Mouse (Mus musculus) bone marrow macrophage, adult 2 months (primary cell): ENCODE measurements around the gene Lcmt1. TPM values are rescaled to one million over a fixed set of nuclear protein-coding genes. Genes with fewer than 3 reads are reported as not detected.
A peak's percentile ranks its signal among the peaks of the same experiment; 100 is the strongest.

ENCODE experiments used
- H3K27ac ChIP-seq: 2 replicates; pipeline ENCODE4 v1.5.1; 2012; ENCODE audit warnings: low read depth, low read length; ENCODE audit not compliant: insufficient read depth
- H3K4me1 ChIP-seq: 2 replicates; pipeline ENCODE4 v1.6.1; 2012; ENCODE audit warnings: low read length; ENCODE audit not compliant: control insufficient read depth, insufficient read depth
- H3K4me3 ChIP-seq: 2 replicates; pipeline ENCODE4 v1.5.1; 2012; ENCODE audit warnings: mild to moderate bottlenecking, low read length, moderate library complexity; ENCODE audit not compliant: insufficient read depth
- CTCF ChIP-seq: IDR thresholded peaks from 2 replicates; pipeline ENCODE4 v1.5.1; 2012; ENCODE audit warnings: low read depth, mild to moderate bottlenecking, low read length, moderate library complexity
- POLR2A ChIP-seq: IDR thresholded peaks from 2 replicates; pipeline ENCODE4 v1.6.1; 2012; ENCODE audit warnings: mild to moderate bottlenecking, low read depth, low read length, borderline replicate concordance
- polyA plus RNA-seq: library from polyadenylated mRNA; stranded (reverse); fragments of >200 nt; gene quantifications from 2 replicates; pipeline ENCODE4 v1.2.4, GENCODE M21; 2012; ENCODE audit not compliant: missing spikeins, insufficient read depth, insufficient read length

Gene Lcmt1
- polyA plus RNA-seq, 1 experiment: 26.1 TPM

DNA sequence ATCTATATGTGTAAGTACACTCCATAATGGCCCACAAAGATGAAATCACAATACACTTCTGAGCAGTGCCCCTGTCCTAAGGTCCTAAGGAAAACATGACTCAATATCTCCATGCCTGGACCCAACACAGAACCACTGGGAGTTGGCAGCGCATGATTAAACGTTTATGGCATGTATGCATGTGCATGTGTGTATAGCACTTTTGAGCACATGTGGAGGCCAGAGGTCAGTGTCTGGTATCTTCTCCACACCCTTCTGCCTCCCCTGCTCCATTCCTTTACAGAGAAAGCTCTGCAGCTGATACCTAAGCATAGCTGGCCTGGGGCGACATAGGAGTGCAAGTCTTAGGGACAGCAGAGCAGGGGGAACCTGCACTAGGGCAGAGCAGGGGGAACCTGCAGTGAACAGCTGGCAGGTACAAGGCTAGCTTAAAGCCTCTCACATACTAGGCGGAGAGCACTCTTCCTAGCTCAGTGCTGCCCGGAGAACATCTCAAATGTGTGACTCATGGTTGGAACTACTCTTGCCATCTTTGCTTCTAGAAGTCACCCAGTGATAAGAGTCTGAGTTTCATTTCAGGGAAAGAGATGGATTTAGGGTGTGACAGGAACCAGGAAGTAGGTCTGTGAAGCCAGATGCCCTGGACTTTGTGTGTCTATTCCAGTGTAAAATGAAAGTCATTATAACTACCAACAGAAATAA lies 25.4 kb upstream of the Lcmt1 start:
- H3K4me3 ChIP-seq: no peak overlapping the region
- no peak for TF ChIP-seq POLR2A
- no peak for TF ChIP-seq CTCF
- H3K4me1 ChIP-seq: peaks cover 66% of the 10 kb centered on the region
- no peak overlapping the region for H3K27ac ChIP-seq

DNA sequence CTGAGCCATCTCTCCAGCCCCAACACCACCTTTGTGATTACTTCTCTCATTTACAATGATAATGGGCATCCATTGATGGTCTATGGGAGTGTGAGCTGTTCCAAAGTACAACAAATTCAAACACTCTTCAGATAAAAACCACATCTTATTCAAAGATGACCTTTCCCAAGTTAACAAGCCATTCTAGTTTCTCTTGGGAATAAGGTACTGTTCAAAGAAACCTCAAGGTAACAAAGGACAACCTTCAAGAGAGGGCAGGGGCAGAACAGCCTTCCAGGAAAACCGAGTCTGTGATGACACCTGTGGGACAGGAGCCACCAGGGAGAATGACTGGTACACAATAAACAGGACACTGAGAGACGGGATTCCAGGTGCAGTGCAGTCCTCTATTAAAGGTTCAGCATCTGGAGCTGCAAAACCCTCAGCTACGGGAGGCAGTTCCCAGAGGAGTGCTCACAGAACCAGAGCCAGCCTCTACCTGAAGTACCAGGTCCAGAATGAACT lies 24.5 kb upstream of the Lcmt1 start:
- Histone ChIP-seq H3K27ac (no peak overlapping the region), H3K4me3 (no peak overlapping the region), H3K4me1 (peaks cover 70% of the 10 kb centered on the region)
- TF ChIP-seq POLR2A (no peak), CTCF (no peak)

DNA sequence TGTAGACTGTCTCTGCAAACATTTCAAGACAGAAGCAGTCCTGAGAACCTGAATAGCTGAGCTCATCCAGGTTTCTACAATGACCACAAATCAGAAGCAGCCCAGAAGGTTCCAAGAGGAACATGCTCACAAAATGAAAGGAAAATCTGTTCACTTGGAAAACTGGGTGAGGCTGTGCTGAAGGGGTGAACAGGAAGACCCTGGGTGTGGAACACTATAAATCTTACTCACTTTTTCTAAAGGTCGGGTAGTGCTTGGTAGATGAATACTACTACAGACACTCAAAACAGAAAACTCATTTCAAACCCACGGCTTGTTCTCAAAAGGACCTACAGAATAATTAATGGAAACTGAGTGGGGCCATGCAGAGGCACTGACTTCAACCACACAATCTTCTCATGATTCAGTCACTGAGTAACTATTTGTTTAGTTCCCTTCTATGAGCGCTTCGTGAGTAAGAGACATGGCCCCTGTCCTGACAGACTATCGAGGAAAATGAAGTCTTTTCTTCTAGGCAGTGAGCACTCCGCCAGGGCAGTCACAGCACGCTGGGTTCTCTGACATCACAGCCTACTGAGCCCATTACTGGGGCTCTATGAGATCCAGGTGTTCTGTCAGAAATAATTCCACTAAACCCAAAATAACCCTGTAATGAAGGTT lies 22.8 kb upstream of the Lcmt1 start:
- H3K4me3 ChIP-seq: no peak overlapping the region
- TF ChIP-seq POLR2A (no peak), CTCF (no peak)
- peaks cover 67% of the 10 kb centered on the region for H3K4me1 ChIP-seq
- no peak overlapping the region for H3K27ac ChIP-seq

DNA sequence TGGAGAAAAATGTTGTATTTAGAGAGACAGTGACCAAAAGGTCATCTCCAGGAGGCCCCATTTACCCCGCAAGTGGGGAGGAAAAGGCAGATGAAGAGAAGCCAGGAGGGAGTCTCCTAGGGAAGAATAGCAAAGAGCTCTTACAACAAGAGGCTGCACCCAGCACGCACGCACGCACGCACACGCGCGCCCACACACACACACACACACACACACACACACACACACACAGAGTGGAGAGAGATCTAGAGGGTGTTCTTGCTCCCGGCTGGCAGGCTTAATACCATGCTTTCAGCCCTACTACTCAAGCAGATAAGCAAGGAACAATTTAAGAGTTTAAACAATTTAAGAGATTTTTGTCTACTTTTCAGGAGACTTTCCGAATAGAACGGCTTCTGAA lies 19.8 kb upstream of the Lcmt1 start:
- no peak overlapping the region for H3K27ac ChIP-seq
- TF ChIP-seq POLR2A (no peak), CTCF (no peak)
- peaks cover 65% of the 10 kb centered on the region for H3K4me1 ChIP-seq
- H3K4me3 ChIP-seq: no peak overlapping the region

DNA sequence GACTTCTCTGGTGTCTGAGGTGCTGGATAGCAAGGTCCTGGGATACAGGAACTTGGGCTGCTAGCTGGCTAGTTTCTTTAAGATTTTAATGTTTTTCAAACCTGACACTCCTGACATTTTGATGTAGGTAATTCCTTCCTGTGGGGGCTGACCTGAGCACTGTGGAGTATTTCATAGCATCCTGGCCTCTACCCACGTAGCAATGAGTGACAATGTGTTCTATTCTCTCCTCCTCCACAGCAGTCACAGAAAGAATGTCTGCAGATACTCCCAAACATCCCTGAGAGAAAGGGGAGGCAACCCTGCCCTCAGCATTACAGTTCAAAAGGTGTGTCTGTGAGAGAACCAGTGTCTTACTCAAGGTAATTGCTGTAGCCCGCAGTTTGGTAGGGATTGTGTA lies 19.3 kb upstream of the Lcmt1 start:
- TF ChIP-seq POLR2A (no peak), CTCF (no peak)
- H3K4me3 ChIP-seq: no peak overlapping the region
- H3K27ac ChIP-seq: no peak overlapping the region
- H3K4me1 ChIP-seq: peaks cover 66% of the 10 kb centered on the region

DNA sequence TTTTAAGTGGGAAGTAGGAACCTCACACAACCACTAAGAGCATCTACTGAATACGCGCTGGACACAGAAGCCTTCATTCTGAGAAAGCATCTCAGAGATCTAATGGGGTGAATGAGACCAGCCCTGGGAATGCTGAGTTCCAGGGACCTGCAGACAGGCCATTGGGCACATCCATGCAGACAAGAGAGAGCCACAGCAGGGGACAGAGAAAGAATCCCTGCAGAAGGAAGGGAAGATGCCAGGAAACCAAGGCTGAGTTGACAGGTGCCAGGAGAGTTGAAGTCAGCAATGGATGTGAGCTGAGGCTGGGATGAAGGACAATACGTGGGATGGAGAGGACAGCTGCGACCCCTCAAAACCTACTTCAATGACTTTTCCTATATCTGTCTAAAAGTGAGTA lies 16.5 kb upstream of the Lcmt1 start:
- Histone ChIP-seq H3K27ac (no peak overlapping the region), H3K4me3 (no peak overlapping the region), H3K4me1 (peaks cover 60% of the 10 kb centered on the region)
- TF ChIP-seq CTCF: no peak
- no peak for TF ChIP-seq POLR2A

DNA sequence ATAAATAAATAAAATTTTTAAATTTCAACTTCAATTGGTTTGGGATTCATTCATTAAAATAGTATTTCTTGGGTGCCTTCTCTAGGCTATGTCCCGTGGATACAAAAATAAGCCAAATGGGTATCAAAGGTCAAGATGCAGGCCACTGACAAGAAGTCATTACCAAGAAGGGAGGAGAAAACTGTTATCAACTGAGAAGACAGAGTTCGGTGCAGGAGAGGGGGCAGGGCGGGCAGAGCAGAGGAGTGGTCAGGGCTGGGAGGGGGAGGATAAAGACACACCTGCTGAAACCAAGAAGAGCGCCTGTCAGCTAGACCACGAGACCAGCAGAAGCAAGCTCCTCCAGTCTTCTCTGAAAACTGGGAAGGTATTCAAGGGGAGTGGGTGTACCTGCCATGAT lies 15.7 kb upstream of the Lcmt1 start:
- TF ChIP-seq CTCF: no peak
- TF ChIP-seq POLR2A: no peak
- Histone ChIP-seq H3K4me1 (peaks cover 53% of the 10 kb centered on the region), H3K27ac (no peak overlapping the region), H3K4me3 (no peak overlapping the region)

DNA sequence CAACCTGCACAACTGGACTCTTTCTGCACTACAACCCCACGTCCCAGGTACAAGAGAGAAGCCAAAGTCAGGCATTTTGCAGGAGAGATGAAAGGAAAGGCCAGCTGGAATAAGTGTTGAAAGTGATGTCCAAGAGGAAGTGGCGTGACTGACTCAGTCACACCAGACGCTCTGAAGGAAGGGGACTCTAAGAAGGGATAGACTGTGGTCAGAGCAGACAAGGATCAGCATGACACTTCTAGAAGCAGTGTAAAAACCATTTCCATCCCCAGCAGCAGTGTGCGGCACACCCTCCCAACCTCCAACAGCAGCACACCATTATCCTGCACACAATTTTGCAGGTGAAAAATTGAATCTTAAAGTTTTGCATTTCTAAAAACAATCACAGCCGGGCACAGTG lies 15.2 kb upstream of the Lcmt1 start:
- TF ChIP-seq CTCF (no peak), POLR2A (no peak)
- Histone ChIP-seq H3K27ac (no peak overlapping the region), H3K4me3 (no peak overlapping the region), H3K4me1 (peaks cover 48% of the 10 kb centered on the region)

DNA sequence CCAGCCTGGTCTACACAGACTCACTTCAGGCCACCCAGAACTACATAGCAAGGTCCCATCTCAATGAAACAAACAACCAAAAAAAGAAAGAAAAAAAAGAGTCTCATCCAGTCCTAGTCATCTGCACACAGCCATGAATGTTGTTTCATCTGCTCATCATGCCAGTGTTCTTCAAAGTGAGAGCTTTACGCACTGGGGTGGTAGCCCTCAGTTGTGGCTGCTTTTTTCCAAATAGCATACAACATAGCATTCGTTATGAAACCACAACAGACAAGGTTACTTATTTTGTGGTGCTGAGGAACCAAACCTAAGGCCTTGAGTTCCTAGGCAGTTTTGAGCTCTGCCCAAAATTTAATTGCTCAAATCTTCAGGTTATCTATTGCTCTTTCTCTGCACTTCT lies 14.7 kb upstream of the Lcmt1 start:
- Histone ChIP-seq H3K4me1 (peaks cover 45% of the 10 kb centered on the region), H3K27ac (no peak overlapping the region), H3K4me3 (no peak overlapping the region)
- no peak for TF ChIP-seq CTCF
- no peak for TF ChIP-seq POLR2A

DNA sequence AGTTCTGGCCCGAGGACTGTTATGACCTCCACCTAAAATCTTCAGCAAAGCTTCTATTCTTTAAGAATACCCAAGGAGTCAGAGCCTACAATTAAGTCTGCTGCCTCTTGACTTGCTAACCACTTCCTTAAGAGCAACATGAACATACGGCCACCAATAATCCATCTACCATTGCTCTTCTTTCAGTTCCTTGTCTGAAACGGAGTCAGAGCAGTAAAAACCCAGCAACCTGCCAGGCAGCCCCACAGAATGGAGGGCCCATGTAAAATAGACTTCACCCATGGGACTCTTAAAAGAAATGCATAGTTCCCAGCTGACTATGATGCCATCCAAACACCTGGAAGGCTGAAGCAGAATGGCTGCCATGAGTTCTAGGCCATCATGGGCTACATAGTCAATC lies 13.4 kb upstream of the Lcmt1 start:
- Histone ChIP-seq H3K4me1 (peaks cover 51% of the 10 kb centered on the region), H3K27ac (0 out of 2 replicates have a peak overlapping the region, but pooled peaks have one; percentile 17), H3K4me3 (no peak overlapping the region)
- TF ChIP-seq POLR2A: no peak
- no peak for TF ChIP-seq CTCF
